Mouse (Mus musculus): ENCODE measurements around the gene Alox8.

GRCm38 (mm10) chr11:69235285-69236060 lies 37.8 kb upstream of the Alox8 start:
- peak; percentile 50 for TF ChIP-seq CTCF (IDR thresholded peaks at IDR 0.05; ENCODE audit: low read depth, low read length)
- TF ChIP-seq POLR2A (IDR thresholded peaks at IDR 0.05; ENCODE audit: insufficient read depth, low read length): no peak
